Mouse (Mus musculus): ENCODE measurements around the gene Cth. TPM values are rescaled to one million over a fixed set of nuclear protein-coding genes. Genes with fewer than 3 reads are reported as not detected.
"Not testable (repeated sequence)": the region's sequence is repeated elsewhere in the genome, so short reads cannot be mapped to it uniquely, and the experiment has no call there.

Cth gene
- polyA plus RNA-seq, 1 experiment: not detected

DNA sequence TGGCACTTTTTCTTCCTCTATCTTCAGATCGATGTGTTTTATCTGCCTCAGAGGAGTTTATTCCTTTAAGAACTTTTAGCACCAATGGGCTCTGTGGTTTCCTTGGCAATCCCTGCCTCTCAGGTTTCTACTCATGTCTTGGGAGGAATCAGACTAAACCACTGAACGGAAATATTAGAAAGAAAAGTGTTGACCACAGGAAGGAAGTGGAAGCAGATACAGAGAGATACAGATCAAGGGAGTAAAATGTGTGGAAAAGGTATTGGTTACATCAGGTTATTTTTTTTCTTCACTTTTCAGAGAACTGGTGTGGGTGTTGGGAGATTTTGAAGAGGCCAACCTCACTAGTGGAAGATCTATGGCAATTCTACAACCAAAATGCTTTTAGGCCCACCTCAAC lies 13.7 kb upstream of the Cth start:
- Histone ChIP-seq H3K4me3 (replicated peaks) (no peak overlapping the region), H3K4me1 (peaks cover 4% of the 10 kb centered on the region; the same call in 1 of the 2 replicates), H3K27me3 (replicated peaks) (peaks cover 21% of the 10 kb centered on the region), H3K36me3 (replicated peaks; ENCODE audit: low read length) (no peaks in the 10 kb centered on the region), H3K9me3 (no peaks in the 10 kb centered on the region)
- TF ChIP-seq FLI1 (IDR thresholded peaks at IDR 0.05; ENCODE audit: low read length) (no peak), GATA1 (IDR thresholded peaks at IDR 0.05; ENCODE audit: borderline replicate concordance, low read length) (no peak)

DNA sequence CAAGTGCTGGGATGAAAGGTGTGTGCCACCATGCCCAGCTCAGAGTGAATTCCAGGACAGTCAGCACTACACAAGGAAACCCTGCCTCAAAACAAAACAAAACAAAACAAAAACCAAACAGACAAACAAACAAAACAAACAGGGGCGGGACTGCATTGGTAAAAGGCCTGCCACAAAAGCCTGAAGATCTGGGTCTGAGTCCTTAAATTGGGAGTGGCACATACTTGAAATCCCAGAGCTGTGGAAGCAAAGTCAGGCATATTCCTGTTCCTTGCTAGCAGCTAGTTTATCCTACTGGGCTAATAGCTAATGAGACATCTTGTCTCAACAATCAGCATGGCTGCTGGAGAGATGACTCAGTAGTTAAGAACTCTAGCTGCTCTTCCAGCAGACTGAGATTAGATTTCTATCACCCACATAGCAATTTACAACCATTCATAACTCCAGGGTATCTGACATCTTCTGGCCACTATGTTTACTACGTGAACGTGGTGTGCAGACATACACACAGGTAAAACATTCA lies 9.5 kb upstream of the Cth start:
- H3K27me3 ChIP-seq (replicated peaks): peaks cover 8% of the 10 kb centered on the region
- peaks cover 5% of the 10 kb centered on the region for H3K4me1 ChIP-seq
- TF ChIP-seq FLI1 (IDR thresholded peaks at IDR 0.05; ENCODE audit: low read length) (no peak), GATA1 (IDR thresholded peaks at IDR 0.05; ENCODE audit: borderline replicate concordance, low read length) (no peak)
- no peaks in the 10 kb centered on the region for H3K9me3 ChIP-seq
- H3K36me3 ChIP-seq (replicated peaks; ENCODE audit: low read length): no peaks in the 10 kb centered on the region
- no peak overlapping the region for H3K4me3 ChIP-seq (replicated peaks)

DNA sequence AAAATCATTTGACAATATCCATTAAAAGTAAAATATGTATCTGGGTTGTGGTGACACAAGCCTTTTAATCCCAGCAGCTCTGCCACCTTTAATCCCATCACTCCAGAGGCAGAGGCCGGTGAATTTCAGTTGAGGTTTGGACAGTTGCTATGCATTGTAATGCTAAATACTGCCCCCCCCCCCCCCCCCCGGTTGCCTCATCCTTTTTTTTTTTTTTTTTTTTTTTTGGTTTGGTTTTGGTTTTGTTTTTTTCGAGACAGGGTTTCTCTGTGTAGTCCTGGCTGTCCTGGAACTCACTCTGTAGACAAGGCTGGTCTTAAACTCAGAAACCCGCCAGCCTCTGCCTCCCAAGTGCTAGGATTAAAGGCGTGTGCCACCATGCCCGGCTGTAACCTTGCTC lies 8.3 kb upstream of the Cth start:
- H3K4me1 ChIP-seq; H3K9me3 ChIP-seq; H3K4me3 ChIP-seq (replicated peaks); H3K36me3 ChIP-seq (replicated peaks; ENCODE audit: low read length): not testable (repeated sequence)
- peaks cover 13% of the 10 kb centered on the region for H3K27me3 ChIP-seq (replicated peaks)

DNA sequence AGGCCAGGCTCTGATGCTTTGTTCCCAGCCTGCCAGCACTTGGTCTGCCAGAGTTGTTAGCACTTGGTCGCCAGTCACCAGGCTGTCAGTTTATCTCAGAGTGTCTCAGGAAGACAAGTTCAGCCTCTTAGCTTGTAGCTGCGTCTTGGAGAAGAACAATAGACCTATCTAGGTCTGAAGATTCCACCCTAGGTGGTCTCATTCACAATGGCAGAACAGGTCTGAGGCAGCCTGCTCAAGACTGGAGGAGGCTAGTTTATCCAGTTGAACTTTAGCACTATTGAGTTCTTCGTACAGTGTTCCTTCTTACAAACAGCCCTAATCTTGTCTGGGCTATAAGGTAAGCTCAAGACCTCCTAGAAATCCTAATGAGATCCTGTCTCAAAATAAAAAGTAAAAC lies 7.2 kb upstream of the Cth start:
- Histone ChIP-seq H3K27me3 (replicated peaks) (peaks cover 18% of the 10 kb centered on the region), H3K9me3 (no peaks in the 10 kb centered on the region), H3K36me3 (replicated peaks; ENCODE audit: low read length) (no peaks in the 10 kb centered on the region), H3K4me3 (replicated peaks) (no peak overlapping the region), H3K4me1 (peaks cover 9% of the 10 kb centered on the region)
- TF ChIP-seq GATA1 (IDR thresholded peaks at IDR 0.05; ENCODE audit: borderline replicate concordance, low read length) (no peak), FLI1 (IDR thresholded peaks at IDR 0.05; ENCODE audit: low read length) (no peak)

DNA sequence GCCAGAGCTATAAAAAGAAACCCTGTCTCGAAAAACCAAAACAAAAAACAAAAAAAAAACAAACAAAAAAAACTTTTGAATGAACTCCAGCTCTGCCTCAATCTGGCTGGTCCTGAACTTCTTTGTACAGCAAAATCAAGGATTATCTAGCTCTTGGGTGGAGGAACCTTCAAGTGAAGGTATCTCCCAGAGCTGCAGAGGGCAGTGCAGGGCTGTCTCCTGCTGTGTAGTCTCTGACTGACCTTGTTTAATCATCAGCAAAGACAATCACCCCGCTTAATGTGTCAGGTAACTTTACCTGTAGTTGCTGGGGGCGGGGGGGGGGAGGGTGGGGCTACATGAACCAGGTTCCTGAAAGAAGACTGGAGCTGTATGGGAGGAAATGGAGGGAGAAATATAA lies 6.7 kb upstream of the Cth start:
- TF ChIP-seq FLI1 (IDR thresholded peaks at IDR 0.05; ENCODE audit: low read length) (no peak), GATA1 (IDR thresholded peaks at IDR 0.05; ENCODE audit: borderline replicate concordance, low read length) (no peak)
- Histone ChIP-seq H3K4me3 (replicated peaks) (no peak overlapping the region), H3K9me3 (no peaks in the 10 kb centered on the region), H3K36me3 (replicated peaks; ENCODE audit: low read length) (no peaks in the 10 kb centered on the region), H3K4me1 (peaks cover 12% of the 10 kb centered on the region), H3K27me3 (replicated peaks) (peaks cover 17% of the 10 kb centered on the region)

DNA sequence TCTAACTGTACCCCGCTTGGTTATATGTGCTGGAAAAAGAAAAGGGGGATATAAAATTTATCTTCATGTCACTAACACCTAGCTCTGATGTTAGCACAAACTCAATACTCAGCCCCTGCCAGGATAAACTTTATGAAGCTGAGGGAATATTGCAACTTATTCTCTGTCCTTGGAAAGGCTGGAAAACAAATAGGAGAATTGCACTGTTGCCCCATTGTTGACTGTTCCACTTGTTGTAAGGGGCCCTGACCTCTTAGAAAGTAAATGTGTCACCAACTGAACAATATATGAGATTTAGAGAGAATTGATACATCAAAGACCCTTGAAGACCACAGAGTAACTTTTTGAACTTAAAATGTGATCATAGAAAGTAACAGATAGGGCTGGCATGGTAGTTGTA lies 4.5 kb upstream of the Cth start:
- no peaks in the 10 kb centered on the region for H3K9me3 ChIP-seq
- peaks cover 29% of the 10 kb centered on the region for H3K4me1 ChIP-seq
- H3K27me3 ChIP-seq (replicated peaks): peaks cover 22% of the 10 kb centered on the region
- TF ChIP-seq GATA1 (IDR thresholded peaks at IDR 0.05; ENCODE audit: borderline replicate concordance, low read length) (no peak), FLI1 (IDR thresholded peaks at IDR 0.05; ENCODE audit: low read length) (no peak)
- no peaks in the 10 kb centered on the region for H3K36me3 ChIP-seq (replicated peaks; ENCODE audit: low read length)
- no peak overlapping the region for H3K4me3 ChIP-seq (replicated peaks)

DNA sequence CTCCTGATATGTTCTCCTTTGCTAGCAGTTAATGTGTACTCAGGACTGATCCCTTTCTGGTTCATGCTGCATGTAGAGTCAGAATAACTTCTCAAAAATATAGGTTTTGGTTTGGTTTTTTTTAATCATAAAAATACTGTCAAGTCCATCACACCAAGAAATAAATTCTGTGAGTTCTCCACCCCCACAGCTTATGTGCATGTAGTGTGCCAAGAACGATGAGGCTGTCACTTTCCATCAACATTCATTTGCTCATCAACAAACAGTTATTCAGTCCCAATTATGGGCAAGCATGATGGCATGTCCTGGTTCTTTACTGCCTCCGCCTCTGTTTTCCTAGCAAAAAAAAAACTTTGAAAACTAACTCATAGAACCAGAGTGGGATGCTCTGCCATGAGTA lies 3.9 kb upstream of the Cth start:
- Histone ChIP-seq H3K36me3 (replicated peaks; ENCODE audit: low read length) (no peaks in the 10 kb centered on the region), H3K9me3 (no peaks in the 10 kb centered on the region), H3K27me3 (replicated peaks) (peaks cover 23% of the 10 kb centered on the region), H3K4me3 (replicated peaks) (no peak overlapping the region), H3K4me1 (peaks cover 31% of the 10 kb centered on the region)
- TF ChIP-seq FLI1 (IDR thresholded peaks at IDR 0.05; ENCODE audit: low read length): no peak

DNA sequence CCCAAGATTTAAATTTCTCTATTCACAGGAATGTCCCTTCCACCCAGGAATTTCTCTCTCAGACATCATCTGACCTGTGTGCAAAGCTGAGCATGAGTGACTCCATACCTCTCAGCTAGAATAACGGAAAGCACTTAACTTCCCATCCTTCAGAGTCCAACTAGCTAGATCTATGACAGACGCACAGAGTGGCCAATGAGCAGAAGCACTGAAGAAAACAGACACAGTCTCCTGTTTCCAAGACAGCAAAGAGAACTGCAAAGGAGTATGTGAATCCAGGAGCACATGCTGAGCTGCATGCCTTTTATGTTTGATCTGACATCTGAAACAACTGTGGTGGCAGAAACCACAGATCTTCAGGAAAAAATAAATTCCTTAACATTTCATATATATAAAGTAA lies 1.9 kb upstream of the Cth start:
- no peak for TF ChIP-seq FLI1 (IDR thresholded peaks at IDR 0.05; ENCODE audit: low read length)
- no peak for TF ChIP-seq GATA1 (IDR thresholded peaks at IDR 0.05; ENCODE audit: borderline replicate concordance, low read length)
- peaks cover 22% of the 10 kb centered on the region for H3K27me3 ChIP-seq (replicated peaks)
- no peaks in the 10 kb centered on the region for H3K9me3 ChIP-seq
- peaks cover 38% of the 10 kb centered on the region for H3K4me1 ChIP-seq
- H3K4me3 ChIP-seq (replicated peaks): no peak overlapping the region
- no peaks in the 10 kb centered on the region for H3K36me3 ChIP-seq (replicated peaks; ENCODE audit: low read length)

DNA sequence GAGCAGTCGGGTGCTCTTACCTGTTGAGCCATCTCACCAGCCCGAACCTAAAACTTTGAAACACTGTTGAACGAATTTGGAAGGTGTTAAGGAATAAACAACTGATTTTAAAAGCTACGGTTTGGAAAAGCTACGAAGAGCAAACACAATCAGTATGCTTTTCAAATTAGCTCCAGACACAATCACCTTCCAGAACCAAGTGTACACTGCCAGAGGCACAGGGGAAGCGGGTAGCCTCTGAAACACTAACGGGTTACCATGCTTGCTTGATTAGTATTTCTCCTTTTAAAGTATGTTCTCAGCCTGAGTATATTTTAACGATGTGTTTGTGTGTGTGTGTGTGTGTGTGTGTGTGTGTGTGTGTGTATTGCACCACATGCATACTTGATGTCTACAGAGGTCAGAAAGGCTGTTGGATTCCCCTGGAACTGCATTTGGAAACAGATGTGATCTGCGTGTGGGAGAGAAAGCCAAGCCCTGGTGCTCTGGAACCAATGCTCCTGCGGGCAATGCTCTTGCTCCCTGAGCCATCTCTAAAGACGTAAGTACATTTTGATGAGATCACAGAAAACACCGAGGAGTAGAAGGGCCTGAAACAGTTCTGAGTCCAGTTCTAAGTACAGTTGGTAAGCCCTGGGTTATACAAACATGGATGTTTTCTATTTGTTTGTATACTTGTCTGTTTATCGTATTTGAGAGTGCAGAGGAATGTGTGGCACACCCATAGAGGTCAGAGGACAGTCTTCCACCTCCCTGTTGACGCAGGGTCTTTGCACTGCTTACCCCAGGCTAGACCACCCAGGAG lies 1.0 kb upstream of the Cth start:
- TF ChIP-seq FLI1 (IDR thresholded peaks at IDR 0.05; ENCODE audit: low read length) (no peak), GATA1 (IDR thresholded peaks at IDR 0.05; ENCODE audit: borderline replicate concordance, low read length) (no peak)
- H3K4me3 ChIP-seq (replicated peaks): no peak overlapping the region

DNA sequence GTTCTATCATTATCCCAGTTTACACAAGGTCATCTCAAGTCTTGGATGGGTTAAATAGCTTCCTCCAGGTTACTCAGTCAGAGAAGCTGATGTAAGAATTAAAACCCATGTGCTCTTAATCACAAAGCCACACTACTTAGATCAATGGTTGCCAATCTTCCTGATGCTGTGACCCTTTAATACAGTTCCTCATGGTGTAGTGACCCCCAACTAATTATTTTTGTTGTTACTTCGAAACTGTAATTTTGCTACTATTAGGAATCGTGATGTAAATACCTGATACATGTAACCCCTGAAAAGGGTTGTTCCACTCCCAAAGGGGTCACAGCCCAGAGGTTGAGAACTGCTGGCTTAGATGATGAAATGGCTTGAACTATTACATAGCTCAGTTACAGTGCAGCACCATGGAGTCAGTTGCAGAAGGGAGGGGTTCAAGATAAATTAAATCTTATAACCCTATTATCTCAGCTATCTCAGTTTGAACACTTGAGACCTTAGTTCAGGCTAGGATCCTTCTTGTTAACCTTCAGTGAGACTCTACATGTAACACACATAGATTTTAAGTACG lies 1.5 kb downstream of the Cth start:
- no peak for TF ChIP-seq GATA1 (IDR thresholded peaks at IDR 0.05; ENCODE audit: borderline replicate concordance, low read length)
- Histone ChIP-seq H3K4me1 (peaks cover 37% of the 10 kb centered on the region), H3K9me3 (no peaks in the 10 kb centered on the region), H3K27me3 (replicated peaks) (peaks cover 21% of the 10 kb centered on the region), H3K4me3 (replicated peaks) (no peak overlapping the region), H3K36me3 (replicated peaks; ENCODE audit: low read length) (no peaks in the 10 kb centered on the region)

More for the DNA sequence above, 1.0 kb upstream of the Cth start:
- Histone ChIP-seq H3K36me3 (replicated peaks; ENCODE audit: low read length) (no peaks in the 10 kb centered on the region), H3K4me1 (peaks cover 37% of the 10 kb centered on the region), H3K9me3 (no peaks in the 10 kb centered on the region), H3K27me3 (replicated peaks) (peaks cover 24% of the 10 kb centered on the region)
